Mouse (Mus musculus): Measurements from ENCODE around the gene Flrt1.

- TF ChIP-seq CTCF (IDR thresholded peaks at IDR 0.05; ENCODE audit: control insufficient read depth, insufficient read depth, low read length) (no peak), POLR2A (IDR thresholded peaks at IDR 0.05; ENCODE audit: borderline replicate concordance, control insufficient read depth, low read depth, low read length) (no peak)
Observed at GRCm38 (mm10) chr19:7146376-7146775, 40.8 kb upstream of the Flrt1 start.

All from bone marrow, adult 2 months (tissue).